Mouse (Mus musculus) heart, embryonic 14.5 days (tissue): ENCODE measurements around the gene Dnm1l. TPM values are rescaled to one million over a fixed set of nuclear protein-coding genes. Genes with fewer than 3 reads are reported as not detected.
A peak's percentile ranks its signal among the peaks of the same experiment; 100 is the strongest.

Source experiments
- ATAC-seq: fragments of 200-750 bp; cut with Nextera tagmentation; 2 replicates; pipeline ENCODE4 v1.8.0; 2017; ENCODE audit warnings: low read depth, moderate TSS enrichment; ENCODE audit not compliant: insufficient number of reproducible peaks, insufficient read depth, low FRiP score
- H3K27ac ChIP-seq, 2 experiments: fragments of 200-500 bp in 1 of 2; fragments of 300-500 bp in 1 of 2; sonication (generic) in 1 of 2; replicated peaks in 1 of 2; 2 replicates each; pipeline ENCODE4 v1.5.1; 2012 to 2014; ENCODE audit warnings: low read depth in 2 of 2, low read length in 2 of 2, control low read depth in 1 of 2, mild to moderate bottlenecking in 1 of 2, mixed read lengths in 1 of 2; ENCODE audit not compliant: control insufficient read depth in 1 of 2, insufficient read depth in 1 of 2
- H3K27me3 ChIP-seq: fragments of 300-500 bp; sonication (generic); 2 replicates; pipeline ENCODE4 v1.6.1; 2014; ENCODE audit warnings: mild to moderate bottlenecking, low read length, control low read depth; ENCODE audit not compliant: control insufficient read depth, insufficient read depth
- H3K36me3 ChIP-seq: fragments of 300-500 bp; sonication (generic); 2 replicates; pipeline ENCODE4 v1.6.1; 2014; ENCODE audit warnings: mild to moderate bottlenecking, control low read depth, low read length, mixed read lengths; ENCODE audit not compliant: control insufficient read depth, insufficient read depth
- H3K4me1 ChIP-seq, 2 experiments: fragments of 200-500 bp in 1 of 2; fragments of 300-500 bp in 1 of 2; sonication (generic) in 1 of 2; 2 replicates each; pipeline ENCODE4 v1.6.1; 2012 to 2014; ENCODE audit warnings: low read length in 2 of 2, control low read depth in 1 of 2, mixed read lengths in 1 of 2; ENCODE audit not compliant: control insufficient read depth in 2 of 2, insufficient read depth in 2 of 2
- H3K4me2 ChIP-seq: fragments of 300-500 bp; sonication (generic); 2 replicates; pipeline ENCODE4 v1.6.1; 2014; ENCODE audit warnings: mild to moderate bottlenecking, low read length
- H3K4me3 ChIP-seq, 2 experiments: fragments of 200-500 bp in 1 of 2; fragments of 300-500 bp in 1 of 2; sonication (generic) in 1 of 2; 2 replicates each; pipeline ENCODE4 v1.5.1; 2012 to 2014; ENCODE audit warnings: low read length in 2 of 2, mild to moderate bottlenecking in 2 of 2, control low read depth in 1 of 2, low read depth in 1 of 2, moderate library complexity in 1 of 2; ENCODE audit not compliant: control insufficient read depth in 1 of 2, insufficient read depth in 1 of 2
- H3K9ac ChIP-seq: fragments of 300-500 bp; sonication (generic); 2 replicates; pipeline ENCODE4 v1.6.1; 2014; ENCODE audit warnings: mild to moderate bottlenecking, low read length
- H3K9me3 ChIP-seq: fragments of 300-500 bp; sonication (generic); 2 replicates; pipeline ENCODE4 v1.6.1; 2016; ENCODE audit warnings: low read length, control low read depth; ENCODE audit not compliant: control insufficient read depth
- WGBS: fragments of 180-500 bp; shearing (Covaris S2); extraction: QIAGEN DNeasy Blood & Tissue Kit; methylation state at CpG from one replicate; pipeline ENCODE4 v1.1.7; 2014; 5-methylcytosine and 5-hydroxymethylcytosine counted together
- polyA plus RNA-seq: library from polyadenylated mRNA; unstranded; fragments of >200 nt; fragmentation: Nextera tagmentation; extraction: Ambion mirVana; gene quantifications from 2 replicates; pipeline ENCODE4 v1.2.1, GENCODE M21; 2014

Dnm1l gene
- polyA plus RNA-seq, 1 experiment from 2014 or later = 68.4 TPM

DNA sequence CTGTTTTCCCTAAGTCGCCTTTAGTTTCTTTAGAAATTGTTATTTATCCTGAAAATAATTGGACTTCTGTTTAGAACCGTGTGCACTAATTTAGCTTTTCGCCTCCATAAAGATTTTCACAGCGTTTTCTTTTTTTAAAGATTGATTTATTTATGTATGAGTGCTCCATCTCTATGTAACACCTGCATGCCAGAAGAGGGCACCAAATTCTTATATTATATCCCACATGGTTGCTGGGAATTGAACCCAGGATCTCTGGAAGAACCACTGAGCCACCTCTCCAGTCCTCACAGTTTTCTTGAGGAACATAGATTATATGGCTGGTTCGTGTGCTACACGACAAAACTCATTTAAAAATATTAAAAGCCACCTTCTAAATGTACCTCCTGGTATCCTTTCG lies 54.9 kb downstream of the Dnm1l start:
- Histone ChIP-seq H3K4me3 (peak overlapping the region; percentile 81 to 96), H3K27me3 (no peaks in the 10 kb centered on the region), H3K4me1 (peaks cover 0 to 15% of the 10 kb centered on the region in 2 experiments; a peak in 3 of 4 replicates), H3K36me3 (peaks cover 30% of the 10 kb centered on the region), H3K9ac (peak overlapping the region; percentile 90), H3K4me2 (peak overlapping the region; percentile 68), H3K9me3 (no peaks in the 10 kb centered on the region), H3K27ac (peak overlapping the region in 1 of 2 experiments; percentile 88; a peak in 3 of 4 replicates)
- ATAC-seq = no peak
- WGBS = 16% methylated on average over 7 of the region's 7 CpGs

DNA sequence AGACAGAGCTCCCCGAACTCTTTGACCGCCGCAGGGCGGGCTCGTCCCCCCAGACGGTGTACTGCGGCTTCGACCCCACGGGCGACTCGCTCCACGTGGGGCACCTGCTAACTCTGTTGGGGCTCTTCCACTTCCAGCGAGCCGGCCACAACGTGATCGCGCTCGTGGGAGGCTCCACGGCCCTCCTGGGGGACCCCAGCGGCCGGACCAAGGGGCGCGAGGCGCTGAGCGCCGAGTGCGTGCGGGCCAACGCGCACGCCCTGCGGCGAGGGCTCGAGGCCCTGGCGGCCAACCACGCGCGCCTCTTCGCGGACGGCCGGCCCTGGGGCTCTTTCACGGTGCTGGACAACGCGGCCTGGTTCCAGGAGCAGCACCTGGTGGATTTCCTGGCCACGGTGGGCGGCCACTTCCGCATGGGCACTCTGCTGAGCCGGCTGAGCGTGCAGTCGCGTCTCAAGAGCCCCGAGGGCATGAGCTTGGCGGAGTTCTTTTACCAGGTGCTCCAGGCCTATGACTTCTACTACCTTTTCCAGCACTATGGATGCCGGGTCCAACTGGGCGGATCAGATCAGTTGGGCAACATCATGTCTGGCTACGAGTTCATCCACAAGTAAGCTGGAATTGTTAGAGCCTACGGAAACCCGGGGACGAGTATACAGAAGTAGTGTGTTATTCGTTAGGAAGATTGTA lies 55.5 kb downstream of the Dnm1l start:
- peak overlapping the region; percentile 68 for H3K4me2 ChIP-seq
- peaks cover 26% of the 10 kb centered on the region for H3K36me3 ChIP-seq
- WGBS = under 1% methylated on average over 61 of the region's 61 CpGs
- ATAC-seq = peak; percentile 49
- H3K27me3 ChIP-seq = no peaks in the 10 kb centered on the region
- H3K9me3 ChIP-seq = no peaks in the 10 kb centered on the region
- H3K27ac ChIP-seq = peak overlapping the region; percentile 88 to 99
- H3K4me1 ChIP-seq = peaks cover 0 to 15% of the 10 kb centered on the region in 2 experiments; a peak in 3 of 4 replicates
- peak overlapping the region; percentile 81 to 96 for H3K4me3 ChIP-seq
- peak overlapping the region; percentile 90 for H3K9ac ChIP-seq

DNA sequence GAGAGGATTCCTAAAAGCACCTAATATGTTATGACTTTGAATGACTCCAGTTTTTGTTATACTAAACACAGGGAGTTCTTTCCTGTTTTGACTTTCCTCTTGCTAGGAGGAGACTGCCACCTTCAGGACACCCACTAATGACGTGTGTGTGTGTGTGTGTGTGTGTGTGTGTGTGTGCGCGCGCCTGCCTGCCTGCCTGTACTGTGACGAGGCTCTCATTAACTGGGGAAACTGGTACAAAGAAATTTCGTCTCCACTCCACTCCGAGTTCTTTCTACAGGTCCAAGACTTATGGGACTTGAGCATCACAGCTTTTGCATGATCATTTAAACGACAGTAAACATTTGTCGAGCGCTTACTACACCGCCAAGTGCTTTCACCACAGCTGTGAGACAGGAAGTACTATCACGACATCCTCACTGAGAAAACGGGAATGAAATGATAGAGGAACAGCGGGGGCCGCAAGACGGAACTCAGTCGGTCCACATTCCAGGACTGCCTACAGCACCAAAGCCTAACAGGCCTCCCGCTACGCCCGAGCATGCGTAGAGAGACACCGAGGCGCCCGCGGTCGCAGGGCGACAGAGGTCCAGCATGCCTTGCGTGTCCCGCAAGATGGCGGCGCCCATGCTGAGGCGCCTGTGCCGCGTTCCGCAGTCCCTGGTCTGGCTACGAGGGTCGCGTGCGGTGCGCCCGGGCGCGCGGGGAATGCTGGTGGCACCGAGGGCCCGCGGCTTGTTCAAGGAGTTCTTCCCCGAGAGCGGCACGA lies 56.2 kb downstream of the Dnm1l start, which contains the start of gene Yars2:
TSS of gene Yars2 (plus strand) at position 597 of the 769 bp plus-strand sequence.
- Histone ChIP-seq H3K4me3 (peak within 1 kb of the TSS; percentile 81 to 96), H3K4me1 (peaks cover 0 to 15% of the 10 kb centered on the region in 2 experiments; a peak in 3 of 4 replicates), H3K9ac (peak within 1 kb of the TSS; percentile 90), H3K27me3 (no peaks in the 10 kb centered on the region), H3K4me2 (peak within 1 kb of the TSS; percentile 68), H3K9me3 (no peaks in the 10 kb centered on the region), H3K36me3 (peaks cover 19% of the 10 kb centered on the region), H3K27ac (peak within 1 kb of the TSS; percentile 88 to 99)
- ATAC-seq = peak; percentile 97
- WGBS = under 1% methylated on average over 50 of the region's 50 CpGs

DNA sequence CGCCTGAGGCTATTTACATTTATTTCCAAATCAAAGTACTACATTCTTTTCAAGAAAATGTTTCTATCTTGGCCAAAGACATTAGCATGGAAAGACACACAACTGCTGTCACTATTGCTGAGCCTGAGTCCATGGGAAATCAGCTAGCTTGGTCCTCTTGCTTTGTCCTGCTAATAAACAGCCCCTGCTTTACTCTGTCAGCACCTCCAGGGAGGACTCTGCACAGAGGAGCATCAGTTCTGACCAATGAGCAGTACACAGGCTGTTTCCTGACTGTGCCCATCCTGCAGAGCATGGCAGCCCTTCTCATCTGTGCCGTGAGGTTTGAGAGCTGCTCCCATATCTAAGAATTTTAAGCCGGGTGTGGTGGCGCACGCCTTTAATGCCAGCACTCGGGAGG lies 85.0 kb downstream of the Dnm1l start:
- Histone ChIP-seq H3K4me2 (no peak overlapping the region), H3K27me3 (no peaks in the 10 kb centered on the region), H3K9ac (no peak overlapping the region), H3K27ac (no peak overlapping the region), H3K4me3 (no peak overlapping the region), H3K36me3 (peaks cover 74% of the 10 kb centered on the region), H3K9me3 (no peaks in the 10 kb centered on the region), H3K4me1 (peaks cover 0 to 9% of the 10 kb centered on the region in 2 experiments; a peak in 2 of 4 replicates)
- 80% methylated on average over 6 of the region's 6 CpGs for WGBS
- ATAC-seq = no peak

DNA sequence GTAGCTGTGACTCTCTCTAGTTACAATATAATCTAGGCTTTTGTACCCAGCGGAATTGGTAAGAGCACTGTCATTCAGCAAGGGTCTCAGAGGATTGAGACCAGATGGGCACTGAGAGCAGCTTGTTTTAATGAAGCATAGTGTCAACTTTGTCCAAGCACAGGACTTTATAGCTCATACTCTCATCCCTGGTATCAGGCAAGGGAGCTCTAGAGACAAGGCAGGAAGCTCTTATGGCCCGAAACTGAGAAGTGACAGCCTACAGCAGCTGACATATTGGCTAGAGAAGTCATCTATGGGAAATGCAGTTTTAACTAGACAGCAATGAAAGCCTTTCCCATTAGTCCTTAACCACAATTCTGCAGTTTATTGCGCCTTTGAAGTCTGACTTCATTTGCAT lies 85.8 kb downstream of the Dnm1l start:
- Histone ChIP-seq H3K36me3 (peaks cover 82% of the 10 kb centered on the region), H3K4me2 (no peak overlapping the region), H3K27ac (no peak overlapping the region), H3K9ac (no peak overlapping the region), H3K4me1 (peaks cover 0 to 4% of the 10 kb centered on the region in 2 experiments; a peak in 1 of 4 replicates), H3K4me3 (no peak overlapping the region), H3K27me3 (no peaks in the 10 kb centered on the region), H3K9me3 (no peaks in the 10 kb centered on the region)
- WGBS = 75% methylated on average over 3 of the region's 3 CpGs
- no peak for ATAC-seq

DNA sequence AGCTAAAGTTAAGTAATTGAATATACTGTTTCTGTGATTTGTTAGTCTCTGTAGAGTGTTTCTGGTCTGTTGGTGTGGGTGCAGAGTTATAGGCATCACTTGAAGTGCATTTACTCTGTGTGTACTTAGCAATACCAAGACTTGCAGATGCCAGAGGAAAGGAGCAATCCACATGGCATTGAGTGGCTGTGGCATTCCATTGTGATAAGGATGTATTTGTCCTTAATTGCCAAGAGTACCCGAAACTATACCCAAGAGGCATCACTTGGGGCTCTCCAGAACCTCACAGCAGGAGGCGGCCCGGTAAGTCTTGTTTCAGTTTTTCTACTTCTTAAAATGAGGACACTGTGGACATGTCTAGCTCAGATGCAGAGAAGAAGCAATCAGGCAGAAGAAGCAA lies 96.3 kb downstream of the Dnm1l start:
- no peak overlapping the region; a peak in 1 of 4 replicates for H3K27ac ChIP-seq
- WGBS = 69% methylated on average over 3 of the region's 3 CpGs
- no peak overlapping the region for H3K4me3 ChIP-seq
- peaks cover 83% of the 10 kb centered on the region for H3K36me3 ChIP-seq
- H3K4me1 ChIP-seq = peaks cover 7 to 24% of the 10 kb centered on the region in 2 experiments
- H3K27me3 ChIP-seq = no peaks in the 10 kb centered on the region
- no peaks in the 10 kb centered on the region for H3K9me3 ChIP-seq
- H3K9ac ChIP-seq = no peak overlapping the region
- no peak for ATAC-seq
- no peak overlapping the region for H3K4me2 ChIP-seq
